Mouse (Mus musculus) G1E (cell line): ENCODE data around the gene Stxbp6. TPM values are rescaled to one million over a fixed set of nuclear protein-coding genes. Genes with fewer than 3 reads are reported as not detected.

Experiments used
- ATAC-seq: 2 replicates; pipeline ENCODE4 v1.8.0; 2016; ENCODE audit warnings: mild to moderate bottlenecking; ENCODE audit not compliant: insufficient number of reproducible peaks, poor library complexity, low FRiP score, severe bottlenecking; ENCODE audit errors: extremely low read depth
- DNase-seq: peaks from one replicate; pipeline ENCODE4 v3.0.0; 2012; ENCODE audit warnings: low spot score
- H3K27me3 ChIP-seq: 2 replicates; pipeline ENCODE4 v1.6.1; 2012; ENCODE audit warnings: mild to moderate bottlenecking, low read length, inconsistent platforms; ENCODE audit not compliant: insufficient read depth
- H3K36me3 ChIP-seq: replicated peaks from 2 replicates; pipeline ENCODE3; 2012; ENCODE audit warnings: mild to moderate bottlenecking, inconsistent platforms
- H3K4me1 ChIP-seq: 2 replicates; pipeline ENCODE4 v1.6.1; 2012; ENCODE audit warnings: low read depth, low read length, inconsistent platforms, mixed read lengths; ENCODE audit not compliant: insufficient read depth
- H3K4me3 ChIP-seq: 2 replicates; pipeline ENCODE4 v1.5.1; 2012; ENCODE audit warnings: low read depth, mild to moderate bottlenecking, inconsistent platforms, low read length, moderate library complexity, mixed read lengths
- H3K9me3 ChIP-seq: replicated peaks from 2 replicates; pipeline ENCODE4 v1.6.1; 2012; ENCODE audit warnings: inconsistent platforms
- CTCF ChIP-seq: IDR thresholded peaks from 2 replicates; pipeline ENCODE4 v1.5.1; 2012; ENCODE audit warnings: low read depth, low read length, inconsistent platforms, mixed read lengths
- GATA1 ChIP-seq: IDR thresholded peaks from 2 replicates; pipeline ENCODE4 v1.6.1; 2012; ENCODE audit warnings: borderline replicate concordance, low read length, inconsistent platforms, mixed read lengths
- GATA2 ChIP-seq: IDR thresholded peaks from 2 replicates; pipeline ENCODE4 v1.6.1; 2012; ENCODE audit warnings: low read depth, low read length, inconsistent platforms, borderline replicate concordance
- POLR2AphosphoS5 ChIP-seq: IDR thresholded peaks from 2 replicates; pipeline ENCODE4 v1.6.1; 2012; ENCODE audit warnings: low read depth, low read length, inconsistent platforms; ENCODE audit not compliant: insufficient replicate concordance
- TAL1 ChIP-seq: conservative IDR thresholded peaks from 2 replicates; pipeline ENCODE4 v1.6.1; 2012; ENCODE audit warnings: low read depth, low read length, inconsistent platforms, mixed read lengths
- polyA plus RNA-seq: library from polyadenylated mRNA; stranded (reverse); fragments of >175 nt; gene quantifications from 2 replicates; pipeline ENCODE4 v1.2.3, GENCODE M21; 2012
- total RNA-seq, 2 experiments: library from RNA; stranded (forward) in 1 of 2; stranded (reverse) in 1 of 2; fragments of 200-1000 nt in 1 of 2; fragments of >200 nt in 1 of 2; fragmentation: Nextera tagmentation in 1 of 2; gene quantifications; 2 replicates each; pipeline ENCODE4 v1.2.3; 2014 to 2017

Stxbp6 gene
- total and polyA plus RNA-seq, 3 experiments = 0.11 TPM; not detected in 2

DNA sequence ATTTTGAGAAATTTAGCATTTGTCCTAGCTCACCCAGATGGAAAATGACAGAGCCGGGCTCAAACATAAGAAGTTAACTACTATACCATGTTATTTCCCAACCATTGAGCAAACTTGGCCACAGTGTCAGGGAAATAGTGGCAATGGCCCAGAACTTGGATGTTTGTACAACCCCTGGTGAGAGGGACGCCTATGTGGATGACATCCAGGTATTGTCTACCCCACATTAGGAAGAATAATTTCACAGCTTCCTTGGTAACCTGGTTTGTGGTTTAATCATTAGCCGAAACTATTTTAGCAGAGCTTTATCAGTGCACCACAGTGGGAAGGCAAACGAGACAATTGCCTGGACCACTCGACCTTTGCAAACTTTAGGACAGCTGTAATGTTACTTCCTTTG, 215.1 kb downstream of the Stxbp6 start:
- no peak for DNase-seq
- Histone ChIP-seq H3K9me3 (peaks cover 22% of the 10 kb centered on the region), H3K4me1 (no peaks in the 10 kb centered on the region), H3K4me3 (no peak overlapping the region), H3K27me3 (no peaks in the 10 kb centered on the region), H3K36me3 (no peaks in the 10 kb centered on the region)
- no peak for TF ChIP-seq GATA1
- no peak for TF ChIP-seq CTCF
- TF ChIP-seq TAL1 = no peak
- no peak for TF ChIP-seq POLR2AphosphoS5
- TF ChIP-seq GATA2 = no peak
- ATAC-seq = no peak

DNA sequence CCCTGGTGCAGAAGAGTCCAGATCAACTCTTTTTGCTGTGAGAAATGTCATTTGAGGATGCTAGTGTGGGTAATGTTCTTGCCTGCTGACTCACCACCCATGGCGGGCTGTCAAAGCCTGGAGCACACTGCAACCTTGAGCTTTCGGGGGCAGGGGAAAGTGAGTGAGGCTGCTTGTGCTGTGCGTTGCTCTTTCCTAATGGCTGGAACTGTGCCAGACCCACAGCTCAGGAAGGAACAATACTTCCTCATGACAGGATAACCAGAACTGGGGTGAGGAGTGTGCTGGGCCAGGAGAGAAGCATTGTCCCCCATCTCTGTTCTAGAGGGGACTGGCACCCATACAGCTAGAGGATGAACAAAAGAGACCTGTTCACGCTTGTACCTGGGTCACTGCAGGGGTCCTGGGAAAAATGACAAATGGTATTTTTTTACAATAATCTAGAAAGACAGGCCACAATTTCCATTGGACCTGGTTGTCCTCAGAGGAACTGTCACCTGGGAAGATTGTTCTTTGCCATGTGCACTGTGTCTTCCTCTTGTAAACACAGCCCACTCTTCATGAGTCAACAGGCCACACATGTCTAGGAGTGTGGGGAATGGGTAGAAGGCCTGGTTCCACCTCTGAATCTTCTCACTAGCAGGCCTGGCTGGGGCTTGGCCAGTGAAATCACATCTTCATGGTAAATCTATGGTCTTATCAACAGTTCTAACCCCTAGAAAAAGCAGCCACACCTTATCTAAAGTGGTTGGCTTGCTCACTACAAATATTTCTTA, 216.2 kb downstream of the Stxbp6 start:
- no peaks in the 10 kb centered on the region for H3K36me3 ChIP-seq
- H3K9me3 ChIP-seq = peaks cover 16% of the 10 kb centered on the region
- no peak for DNase-seq
- no peak overlapping the region for H3K4me3 ChIP-seq
- no peak for TF ChIP-seq GATA1
- H3K4me1 ChIP-seq = no peaks in the 10 kb centered on the region
- H3K27me3 ChIP-seq = no peaks in the 10 kb centered on the region
- no peak for ATAC-seq

DNA sequence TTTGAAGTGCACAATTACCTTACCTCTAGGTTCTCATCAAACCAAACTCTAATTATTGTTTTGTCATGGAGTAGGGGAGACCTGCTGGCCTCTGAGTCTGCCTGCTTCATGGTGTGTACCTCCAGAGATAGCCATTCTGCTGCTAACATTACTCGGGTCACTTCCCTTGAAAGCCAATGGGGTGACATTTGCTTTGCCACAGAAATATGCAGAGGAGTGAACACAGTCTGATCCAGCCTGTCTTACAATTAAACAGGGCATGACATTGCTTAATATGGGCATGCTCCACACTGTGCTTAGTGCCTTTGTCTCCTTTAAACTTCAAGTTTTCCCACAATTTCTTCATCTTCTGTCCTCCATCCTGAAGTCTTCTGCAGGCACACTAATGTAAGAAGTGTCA, 222.5 kb downstream of the Stxbp6 start:
- H3K36me3 ChIP-seq = no peaks in the 10 kb centered on the region
- ATAC-seq (no peak), DNase-seq (no peak)
- H3K4me1 ChIP-seq = no peaks in the 10 kb centered on the region
- no peak overlapping the region for H3K4me3 ChIP-seq
- H3K9me3 ChIP-seq = peaks cover 7% of the 10 kb centered on the region
- TF ChIP-seq TAL1 (no peak), GATA1 (no peak), POLR2AphosphoS5 (no peak), CTCF (no peak), GATA2 (no peak)
- H3K27me3 ChIP-seq = no peaks in the 10 kb centered on the region

DNA sequence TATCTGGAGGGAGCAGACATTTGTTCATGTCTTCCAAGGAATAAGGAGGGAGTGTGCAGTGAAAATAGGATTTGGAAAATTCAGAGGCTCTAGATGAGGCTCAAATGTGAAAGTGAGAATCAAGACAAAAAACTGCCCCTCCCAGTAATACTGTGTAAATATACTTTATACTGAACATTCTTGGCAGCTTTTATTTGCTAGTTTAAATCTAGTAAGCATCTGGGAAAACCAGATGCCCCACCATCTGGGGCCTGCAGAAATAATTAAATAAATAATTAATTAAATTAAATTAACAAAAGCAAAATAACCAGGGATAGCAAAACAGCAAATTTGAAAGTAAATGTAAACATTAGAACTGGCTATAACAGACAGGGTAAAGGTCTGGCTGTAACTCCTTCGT, 224.0 kb downstream of the Stxbp6 start:
- DNase-seq = no peak
- TF ChIP-seq GATA2 = no peak
- no peak for TF ChIP-seq TAL1
- TF ChIP-seq GATA1 = no peak
- no peak for TF ChIP-seq CTCF
- no peak for TF ChIP-seq POLR2AphosphoS5
- ATAC-seq = no peak
- H3K9me3 ChIP-seq = peaks cover 7% of the 10 kb centered on the region
- H3K27me3 ChIP-seq = no peaks in the 10 kb centered on the region
- H3K36me3 ChIP-seq = no peaks in the 10 kb centered on the region
- no peaks in the 10 kb centered on the region for H3K4me1 ChIP-seq
- H3K4me3 ChIP-seq = no peak overlapping the region

DNA sequence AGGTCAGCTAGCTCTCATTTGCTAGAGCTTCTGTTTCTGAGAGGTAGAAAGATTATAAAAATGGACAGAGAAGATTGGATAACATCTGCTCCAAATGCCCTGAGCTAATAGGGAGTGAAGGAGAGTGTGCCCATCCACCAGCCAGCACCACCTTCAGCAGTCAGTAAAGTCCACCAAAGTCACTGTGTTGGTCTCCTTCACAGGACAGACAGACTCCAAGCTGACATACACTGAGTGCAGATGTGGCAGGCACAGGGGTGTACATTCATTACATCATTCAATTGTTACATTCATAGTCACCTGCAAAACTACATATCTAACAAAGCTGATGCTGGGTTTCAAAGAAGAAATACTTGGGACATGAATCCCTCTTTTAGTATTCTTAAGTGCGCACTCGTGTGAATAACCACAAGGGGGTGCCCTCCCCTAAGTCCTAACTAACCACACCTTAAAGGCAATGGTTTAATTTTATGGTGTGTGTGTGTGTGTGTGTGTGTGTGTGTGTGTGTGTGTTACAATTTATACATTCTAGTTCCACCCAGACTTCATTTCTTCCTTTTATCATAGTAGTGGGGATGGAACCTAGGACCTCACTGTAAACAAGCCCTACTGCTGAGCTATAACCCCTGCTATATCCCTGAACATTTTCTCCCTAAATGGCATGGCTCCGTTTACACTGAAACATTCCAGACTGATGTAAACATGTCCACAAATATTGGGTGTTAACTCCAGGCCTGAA, 225.9 kb downstream of the Stxbp6 start:
- ATAC-seq = no peak
- no peak for DNase-seq
- peaks cover 7% of the 10 kb centered on the region for H3K9me3 ChIP-seq
- H3K27me3 ChIP-seq = no peaks in the 10 kb centered on the region
- no peak overlapping the region for H3K4me3 ChIP-seq
- no peaks in the 10 kb centered on the region for H3K4me1 ChIP-seq
- TF ChIP-seq GATA1 (no peak), TAL1 (no peak), GATA2 (no peak), CTCF (no peak), POLR2AphosphoS5 (no peak)
- H3K36me3 ChIP-seq = no peaks in the 10 kb centered on the region

DNA sequence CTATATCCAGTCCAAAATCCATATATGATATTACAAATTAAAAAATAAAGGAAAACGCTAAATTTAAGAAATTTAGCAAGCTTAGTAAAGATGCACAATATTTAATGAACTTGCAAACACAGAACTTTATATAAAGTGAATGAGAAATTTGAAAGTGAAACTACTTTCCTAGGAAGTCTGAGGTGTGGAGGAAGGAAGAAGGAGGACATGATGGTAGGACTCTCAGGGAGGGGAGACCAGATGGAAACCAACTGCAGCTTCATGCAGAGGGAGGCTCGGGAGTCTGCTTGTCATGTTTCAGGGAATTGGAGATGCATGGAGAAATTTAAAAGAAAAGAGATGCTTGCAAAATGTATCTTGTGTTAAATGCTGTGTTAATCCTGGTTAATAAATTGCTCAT, 233.9 kb downstream of the Stxbp6 start:
- Histone ChIP-seq H3K4me1 (no peaks in the 10 kb centered on the region), H3K9me3 (peaks cover 5% of the 10 kb centered on the region), H3K4me3 (no peak overlapping the region), H3K27me3 (no peaks in the 10 kb centered on the region), H3K36me3 (no peaks in the 10 kb centered on the region)
- ATAC-seq (no peak), DNase-seq (no peak)
- TF ChIP-seq POLR2AphosphoS5 (no peak), GATA1 (no peak), TAL1 (no peak)
